Mouse (Mus musculus): ENCODE measurements at regions not wholly inside any gene's neighbourhood (a gene's known extent, or its start where the extent isn't known, plus 50 kb on each side); places are given as distances from the start of the nearest gene placed in this dataset.

GRCm38 (mm10) chr5:118891131-118891530 lies 330.7 kb downstream of the Med13l start:
- H3K9me3 ChIP-seq (ENCODE audit: control insufficient read depth, low read length): no peaks in the 10 kb centered on the region
- no peak overlapping the region for H3K27ac ChIP-seq (ENCODE audit: low read depth)
- no peak overlapping the region for H3K4me3 ChIP-seq (ENCODE audit: low read depth, low read length)
- H3K4me2 ChIP-seq (ENCODE audit: low read length): no peak overlapping the region
- H3K36me3 ChIP-seq (ENCODE audit: control insufficient read depth, insufficient read depth, low read length): no peaks in the 10 kb centered on the region
- 80% methylated on average over 6 of the region's 6 CpGs for WGBS
- H3K9ac ChIP-seq (ENCODE audit: low read length): no peak overlapping the region
- DNase-seq (ENCODE audit: low spot score) (no peak), ATAC-seq (replicated peaks; ENCODE audit: low FRiP score, low TSS enrichment, low read depth) (no peak)
- no peaks in the 10 kb centered on the region for H3K27me3 ChIP-seq (replicated peaks; ENCODE audit: control insufficient read depth, insufficient read depth, low read length)
- H3K4me1 ChIP-seq (replicated peaks; ENCODE audit: control insufficient read depth, insufficient read depth, low read length): no peaks in the 10 kb centered on the region

GRCm38 (mm10) chr5:118908224-118908623 lies 347.7 kb downstream of the Med13l start:
- Histone ChIP-seq H3K4me2 (ENCODE audit: low read length) (no peak overlapping the region), H3K4me3 (ENCODE audit: low read depth, low read length) (no peak overlapping the region), H3K9me3 (ENCODE audit: control insufficient read depth, low read length) (no peaks in the 10 kb centered on the region), H3K36me3 (ENCODE audit: control insufficient read depth, insufficient read depth, low read length) (no peaks in the 10 kb centered on the region), H3K27ac (ENCODE audit: low read depth) (no peak overlapping the region), H3K4me1 (replicated peaks; ENCODE audit: control insufficient read depth, insufficient read depth, low read length) (no peaks in the 10 kb centered on the region), H3K27me3 (replicated peaks; ENCODE audit: control insufficient read depth, insufficient read depth, low read length) (no peaks in the 10 kb centered on the region), H3K9ac (ENCODE audit: low read length) (no peak overlapping the region)
- DNase-seq (ENCODE audit: low spot score): no peak
- WGBS: 64% methylated on average over 7 of the region's 7 CpGs
- ATAC-seq (replicated peaks; ENCODE audit: low FRiP score, low TSS enrichment, low read depth): no peak

- H3K36me3 ChIP-seq (ENCODE audit: control insufficient read depth, insufficient read depth, low read length): no peaks in the 10 kb centered on the region
- no peak overlapping the region for H3K27ac ChIP-seq (ENCODE audit: low read depth)
- H3K27me3 ChIP-seq (replicated peaks; ENCODE audit: control insufficient read depth, insufficient read depth, low read length): no peaks in the 10 kb centered on the region
- H3K4me2 ChIP-seq (ENCODE audit: low read length): no peak overlapping the region
- H3K9ac ChIP-seq (ENCODE audit: low read length): no peak overlapping the region
- no peak overlapping the region for H3K4me3 ChIP-seq (ENCODE audit: low read depth, low read length)
- no peaks in the 10 kb centered on the region for H3K9me3 ChIP-seq (ENCODE audit: control insufficient read depth, low read length)
- no peak for ATAC-seq (replicated peaks; ENCODE audit: low FRiP score, low TSS enrichment, low read depth)
- WGBS: 78% methylated on average over 6 of the region's 6 CpGs
- H3K4me1 ChIP-seq (replicated peaks; ENCODE audit: control insufficient read depth, insufficient read depth, low read length): no peaks in the 10 kb centered on the region
- no peak for DNase-seq (ENCODE audit: low spot score)
Measured at GRCm38 (mm10) chr5:118909756-118910155, 349.3 kb downstream of the Med13l start.

- Histone ChIP-seq H3K27ac (ENCODE audit: low read depth) (no peak overlapping the region), H3K9me3 (ENCODE audit: control insufficient read depth, low read length) (no peaks in the 10 kb centered on the region), H3K4me1 (replicated peaks; ENCODE audit: control insufficient read depth, insufficient read depth, low read length) (peaks cover 5% of the 10 kb centered on the region; the same call in 1 of the 2 replicates), H3K27me3 (replicated peaks; ENCODE audit: control insufficient read depth, insufficient read depth, low read length) (no peaks in the 10 kb centered on the region), H3K36me3 (ENCODE audit: control insufficient read depth, insufficient read depth, low read length) (no peaks in the 10 kb centered on the region), H3K9ac (ENCODE audit: low read length) (no peak overlapping the region), H3K4me3 (ENCODE audit: low read depth, low read length) (no peak overlapping the region), H3K4me2 (ENCODE audit: low read length) (no peak overlapping the region)
- ATAC-seq (replicated peaks; ENCODE audit: low FRiP score, low TSS enrichment, low read depth) (no peak), DNase-seq (ENCODE audit: low spot score) (no peak)
- WGBS: 77% methylated on average over 6 of the region's 6 CpGs
Measured at GRCm38 (mm10) chr5:118914191-118914750, 353.8 kb downstream of the Med13l start.

GRCm38 (mm10) chr5:118923357-118923756 lies 362.9 kb downstream of the Med13l start:
- WGBS: 81% methylated on average over 7 of the region's 7 CpGs
- no peak for DNase-seq (ENCODE audit: low spot score)
- no peaks in the 10 kb centered on the region for H3K36me3 ChIP-seq (ENCODE audit: control insufficient read depth, insufficient read depth, low read length)
- H3K27me3 ChIP-seq (replicated peaks; ENCODE audit: control insufficient read depth, insufficient read depth, low read length): 0 out of 2 replicates have a peak, but pooled peaks cover 3% of the 10 kb centered on the region
- no peak overlapping the region for H3K27ac ChIP-seq (ENCODE audit: low read depth)
- H3K9ac ChIP-seq (ENCODE audit: low read length): no peak overlapping the region
- H3K9me3 ChIP-seq (ENCODE audit: control insufficient read depth, low read length): no peaks in the 10 kb centered on the region
- no peak overlapping the region for H3K4me2 ChIP-seq (ENCODE audit: low read length)
- peaks cover 5% of the 10 kb centered on the region; the same call in 1 of the 2 replicates for H3K4me1 ChIP-seq (replicated peaks; ENCODE audit: control insufficient read depth, insufficient read depth, low read length)
- no peak overlapping the region for H3K4me3 ChIP-seq (ENCODE audit: low read depth, low read length)
- no peak for ATAC-seq (replicated peaks; ENCODE audit: low FRiP score, low TSS enrichment, low read depth)

GRCm38 (mm10) chr5:118929037-118929436 lies 368.6 kb downstream of the Med13l start:
- no peaks in the 10 kb centered on the region for H3K9me3 ChIP-seq (ENCODE audit: control insufficient read depth, low read length)
- no peak overlapping the region for H3K27ac ChIP-seq (ENCODE audit: low read depth)
- 0 out of 2 replicates have a peak, but pooled peaks cover 3% of the 10 kb centered on the region for H3K27me3 ChIP-seq (replicated peaks; ENCODE audit: control insufficient read depth, insufficient read depth, low read length)
- no peak overlapping the region for H3K4me3 ChIP-seq (ENCODE audit: low read depth, low read length)
- H3K4me1 ChIP-seq (replicated peaks; ENCODE audit: control insufficient read depth, insufficient read depth, low read length): peaks cover 15% of the 10 kb centered on the region; the same call in 1 of the 2 replicates
- H3K4me2 ChIP-seq (ENCODE audit: low read length): no peak overlapping the region
- H3K36me3 ChIP-seq (ENCODE audit: control insufficient read depth, insufficient read depth, low read length): no peaks in the 10 kb centered on the region
- ATAC-seq (replicated peaks; ENCODE audit: low FRiP score, low TSS enrichment, low read depth) (no peak), DNase-seq (ENCODE audit: low spot score) (no peak)
- H3K9ac ChIP-seq (ENCODE audit: low read length): no peak overlapping the region
- WGBS: 95% methylated on average over 4 of the region's 4 CpGs

- Histone ChIP-seq H3K27ac (ENCODE audit: low read depth) (no peak overlapping the region), H3K9ac (ENCODE audit: low read length) (no peak overlapping the region), H3K9me3 (ENCODE audit: control insufficient read depth, low read length) (no peaks in the 10 kb centered on the region), H3K4me3 (ENCODE audit: low read depth, low read length) (peak overlapping the region; percentile 18), H3K4me1 (replicated peaks; ENCODE audit: control insufficient read depth, insufficient read depth, low read length) (peaks cover 15% of the 10 kb centered on the region; the same call in 1 of the 2 replicates), H3K27me3 (replicated peaks; ENCODE audit: control insufficient read depth, insufficient read depth, low read length) (0 out of 2 replicates have a peak, but pooled peaks cover 3% of the 10 kb centered on the region), H3K36me3 (ENCODE audit: control insufficient read depth, insufficient read depth, low read length) (no peaks in the 10 kb centered on the region), H3K4me2 (ENCODE audit: low read length) (peak overlapping the region; percentile 53)
- ATAC-seq (replicated peaks; ENCODE audit: low FRiP score, low TSS enrichment, low read depth) (no peak; the same call in 1 of the 2 replicates), DNase-seq (ENCODE audit: low spot score) (peak; percentile 64)
- WGBS: 1% methylated on average over 22 of the region's 23 CpGs
Measured at GRCm38 (mm10) chr5:118929990-118930501, 369.6 kb downstream of the Med13l start.

- Histone ChIP-seq H3K9ac (ENCODE audit: low read length) (no peak overlapping the region), H3K27ac (ENCODE audit: low read depth) (no peak overlapping the region), H3K27me3 (replicated peaks; ENCODE audit: control insufficient read depth, insufficient read depth, low read length) (no peaks in the 10 kb centered on the region), H3K4me1 (replicated peaks; ENCODE audit: control insufficient read depth, insufficient read depth, low read length) (no peaks in the 10 kb centered on the region), H3K36me3 (ENCODE audit: control insufficient read depth, insufficient read depth, low read length) (no peaks in the 10 kb centered on the region), H3K4me2 (ENCODE audit: low read length) (no peak overlapping the region), H3K4me3 (ENCODE audit: low read depth, low read length) (no peak overlapping the region), H3K9me3 (ENCODE audit: control insufficient read depth, low read length) (no peaks in the 10 kb centered on the region)
- ATAC-seq (replicated peaks; ENCODE audit: low FRiP score, low TSS enrichment, low read depth) (no peak), DNase-seq (ENCODE audit: low spot score) (no peak)
- 83% methylated on average over 12 of the region's 12 CpGs for WGBS
Measured at GRCm38 (mm10) chr5:118939336-118940039, 379.0 kb downstream of the Med13l start.

Measured in intestine, embryonic 14.5 days (tissue).